Mouse (Mus musculus): Measurements from ENCODE around the gene Bag5. TPM values are rescaled to one million over a fixed set of nuclear protein-coding genes. Genes with fewer than 3 reads are reported as not detected.
A peak's percentile ranks its signal among the peaks of the same experiment; 100 is the strongest.
"Not testable (repeated sequence)": the region's sequence is repeated elsewhere in the genome, so short reads cannot be mapped to it uniquely, and the experiment has no call there.

The Bag5 gene
- polyA plus RNA-seq, 1 experiment from 2014 or later = 14.1 TPM

- Histone ChIP-seq H3K9me3 (replicated peaks; ENCODE audit: control insufficient read depth, low read length) (no peaks in the 10 kb centered on the region), H3K27me3 (ENCODE audit: control insufficient read depth, insufficient read depth, low read depth, low read length) (no peaks in the 10 kb centered on the region), H3K27ac (ENCODE audit: low read length) (no peak overlapping the region), H3K4me1 (ENCODE audit: control insufficient read depth, low read depth, low read length) (no peaks in the 10 kb centered on the region; the same call in 1 of the 2 replicates), H3K4me2 (ENCODE audit: low read depth, low read length) (no peak overlapping the region), H3K9ac (ENCODE audit: low read depth, low read length) (no peak overlapping the region), H3K4me3 (ENCODE audit: low read depth, low read length) (no peak overlapping the region), H3K36me3 (ENCODE audit: control insufficient read depth, insufficient read depth) (peaks cover 4% of the 10 kb centered on the region; the same call in 1 of the 2 replicates)
- 42% methylated on average over 4 of the region's 4 CpGs for WGBS (ENCODE audit: insufficient replicate concordance)
- no peak for ATAC-seq (ENCODE audit: low read depth)
These were observed 13.0 kb upstream of the Bag5 start for GRCm38 (mm10) chr12:111726122-111726463.

GRCm38 (mm10) chr12:111725338-111726121, 12.5 kb upstream of the Bag5 start:
- no peaks in the 10 kb centered on the region; the same call in 1 of the 2 replicates for H3K4me1 ChIP-seq (ENCODE audit: control insufficient read depth, low read depth, low read length)
- H3K4me2 ChIP-seq (ENCODE audit: low read depth, low read length) = no peak overlapping the region
- peaks cover 4% of the 10 kb centered on the region; the same call in 1 of the 2 replicates for H3K36me3 ChIP-seq (ENCODE audit: control insufficient read depth, insufficient read depth)
- no peak overlapping the region for H3K9ac ChIP-seq (ENCODE audit: low read depth, low read length)
- 68% methylated on average over 12 of the region's 12 CpGs for WGBS (ENCODE audit: insufficient replicate concordance)
- no peak for ATAC-seq (ENCODE audit: low read depth)
- no peak overlapping the region for H3K27ac ChIP-seq (ENCODE audit: low read length)
- H3K9me3 ChIP-seq (replicated peaks; ENCODE audit: control insufficient read depth, low read length) = no peaks in the 10 kb centered on the region
- H3K4me3 ChIP-seq (ENCODE audit: low read depth, low read length) = no peak overlapping the region
- H3K27me3 ChIP-seq (ENCODE audit: control insufficient read depth, insufficient read depth, low read depth, low read length) = no peaks in the 10 kb centered on the region

- Histone ChIP-seq H3K4me3 (ENCODE audit: low read depth, low read length) (no peak overlapping the region), H3K9ac (ENCODE audit: low read depth, low read length) (no peak overlapping the region), H3K27ac (ENCODE audit: low read length) (no peak overlapping the region), H3K27me3 (ENCODE audit: control insufficient read depth, insufficient read depth, low read depth, low read length) (no peaks in the 10 kb centered on the region), H3K36me3 (ENCODE audit: control insufficient read depth, insufficient read depth) (peaks cover 4% of the 10 kb centered on the region; the same call in 1 of the 2 replicates), H3K9me3 (replicated peaks; ENCODE audit: control insufficient read depth, low read length) (no peaks in the 10 kb centered on the region), H3K4me1 (ENCODE audit: control insufficient read depth, low read depth, low read length) (no peaks in the 10 kb centered on the region; the same call in 1 of the 2 replicates), H3K4me2 (ENCODE audit: low read depth, low read length) (no peak overlapping the region)
- no peak for ATAC-seq (ENCODE audit: low read depth)
- 64% methylated on average over 6 of the region's 6 CpGs for WGBS (ENCODE audit: insufficient replicate concordance)
These were observed 11.7 kb upstream of the Bag5 start for GRCm38 (mm10) chr12:111724638-111725337.

- Histone ChIP-seq H3K27me3 (ENCODE audit: control insufficient read depth, insufficient read depth, low read depth, low read length) (no peaks in the 10 kb centered on the region), H3K4me3 (ENCODE audit: low read depth, low read length) (no peak overlapping the region), H3K27ac (ENCODE audit: low read length) (no peak overlapping the region), H3K9me3 (replicated peaks; ENCODE audit: control insufficient read depth, low read length) (no peaks in the 10 kb centered on the region), H3K4me1 (ENCODE audit: control insufficient read depth, low read depth, low read length) (no peaks in the 10 kb centered on the region; the same call in 1 of the 2 replicates), H3K4me2 (ENCODE audit: low read depth, low read length) (no peak overlapping the region), H3K36me3 (ENCODE audit: control insufficient read depth, insufficient read depth) (peaks cover 4% of the 10 kb centered on the region; the same call in 1 of the 2 replicates), H3K9ac (ENCODE audit: low read depth, low read length) (no peak overlapping the region)
- ATAC-seq (ENCODE audit: low read depth) = no peak
- 61% methylated on average over 9 of the region's 9 CpGs for WGBS (ENCODE audit: insufficient replicate concordance)
These were observed 9.6 kb upstream of the Bag5 start for GRCm38 (mm10) chr12:111722654-111723053.

GRCm38 (mm10) chr12:111720222-111720621, 7.2 kb upstream of the Bag5 start:
- H3K9me3 ChIP-seq (replicated peaks; ENCODE audit: control insufficient read depth, low read length) = no peaks in the 10 kb centered on the region
- H3K4me2 ChIP-seq (ENCODE audit: low read depth, low read length) = no peak overlapping the region
- no peak overlapping the region for H3K9ac ChIP-seq (ENCODE audit: low read depth, low read length)
- no peaks in the 10 kb centered on the region; the same call in 1 of the 2 replicates for H3K4me1 ChIP-seq (ENCODE audit: control insufficient read depth, low read depth, low read length)
- peaks cover 4% of the 10 kb centered on the region; the same call in 1 of the 2 replicates for H3K36me3 ChIP-seq (ENCODE audit: control insufficient read depth, insufficient read depth)
- no peak for ATAC-seq (ENCODE audit: low read depth)
- no peak overlapping the region for H3K27ac ChIP-seq (ENCODE audit: low read length)
- no peak overlapping the region for H3K4me3 ChIP-seq (ENCODE audit: low read depth, low read length)
- H3K27me3 ChIP-seq (ENCODE audit: control insufficient read depth, insufficient read depth, low read depth, low read length) = no peaks in the 10 kb centered on the region
- 73% methylated on average over 4 of the region's 4 CpGs for WGBS (ENCODE audit: insufficient replicate concordance)

DNA sequence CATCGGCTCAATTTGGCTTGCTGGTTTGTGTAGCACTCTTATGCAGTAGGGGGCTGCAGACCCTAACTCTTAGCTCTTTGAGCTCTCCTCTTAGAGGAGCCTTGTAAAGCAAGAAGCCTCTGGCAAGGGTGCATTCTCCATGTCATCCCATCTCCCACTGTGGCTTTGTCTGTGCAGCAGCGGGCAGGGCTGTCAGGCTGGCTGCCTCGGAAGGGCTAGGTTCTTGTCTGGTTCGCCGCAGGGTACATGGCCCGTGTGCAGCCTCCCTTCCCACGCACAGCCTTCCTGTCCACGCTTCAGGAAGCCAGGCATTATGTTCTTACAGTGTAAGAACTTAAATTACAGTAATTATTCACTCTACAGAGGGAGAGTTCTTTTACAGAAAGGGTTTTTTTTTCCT, 5.6 kb upstream of the Bag5 start:
- H3K9ac ChIP-seq (ENCODE audit: low read depth, low read length) = no peak overlapping the region
- H3K9me3 ChIP-seq (replicated peaks; ENCODE audit: control insufficient read depth, low read length) = no peaks in the 10 kb centered on the region
- no peak overlapping the region for H3K4me2 ChIP-seq (ENCODE audit: low read depth, low read length)
- 60% methylated on average over 8 of the region's 8 CpGs for WGBS (ENCODE audit: insufficient replicate concordance)
- H3K4me3 ChIP-seq (ENCODE audit: low read depth, low read length) = no peak overlapping the region
- H3K27ac ChIP-seq (ENCODE audit: low read length) = no peak overlapping the region
- H3K4me1 ChIP-seq (ENCODE audit: control insufficient read depth, low read depth, low read length) = peaks cover 3% of the 10 kb centered on the region
- peaks cover 2% of the 10 kb centered on the region; the same call in 1 of the 2 replicates for H3K36me3 ChIP-seq (ENCODE audit: control insufficient read depth, insufficient read depth)
- no peaks in the 10 kb centered on the region for H3K27me3 ChIP-seq (ENCODE audit: control insufficient read depth, insufficient read depth, low read depth, low read length)
- no peak for ATAC-seq (ENCODE audit: low read depth)

GRCm38 (mm10) chr12:111716505-111716904, 3.4 kb upstream of the Bag5 start:
- ATAC-seq (ENCODE audit: low read depth) = no peak
- Histone ChIP-seq H3K9ac (ENCODE audit: low read depth, low read length) (no peak overlapping the region), H3K4me1 (ENCODE audit: control insufficient read depth, low read depth, low read length) (peaks cover 10% of the 10 kb centered on the region), H3K4me3 (ENCODE audit: low read depth, low read length) (no peak overlapping the region), H3K27me3 (ENCODE audit: control insufficient read depth, insufficient read depth, low read depth, low read length) (no peaks in the 10 kb centered on the region), H3K36me3 (ENCODE audit: control insufficient read depth, insufficient read depth) (no peaks in the 10 kb centered on the region), H3K4me2 (ENCODE audit: low read depth, low read length) (no peak overlapping the region), H3K27ac (ENCODE audit: low read length) (no peak overlapping the region), H3K9me3 (replicated peaks; ENCODE audit: control insufficient read depth, low read length) (no peaks in the 10 kb centered on the region)
- 90% methylated on average over 7 of the region's 7 CpGs for WGBS (ENCODE audit: insufficient replicate concordance)

DNA sequence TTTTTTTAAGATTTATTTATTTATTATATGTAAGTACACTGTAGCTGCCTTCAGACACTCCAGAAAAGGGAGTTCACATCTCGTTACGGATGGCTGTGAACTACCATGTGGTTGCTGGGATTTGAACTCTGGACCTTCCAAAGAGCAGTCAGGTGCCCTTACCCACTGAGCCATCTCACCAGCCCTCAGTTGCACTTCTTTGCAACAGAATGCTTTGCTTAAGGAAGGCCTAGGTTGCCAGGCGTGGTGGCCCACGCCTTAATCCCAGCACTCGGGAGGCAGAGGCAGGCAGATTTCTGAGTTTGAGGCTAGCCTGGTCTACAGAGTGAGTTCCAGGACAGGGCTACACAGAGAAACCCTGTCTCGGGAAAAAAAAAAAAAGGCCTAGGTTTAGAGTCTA, 823 bp upstream of the Bag5 start:
- not testable (repeated sequence) for H3K9ac ChIP-seq (ENCODE audit: low read depth, low read length); H3K27me3 ChIP-seq (ENCODE audit: control insufficient read depth, insufficient read depth, low read depth, low read length); ATAC-seq (ENCODE audit: low read depth); H3K27ac ChIP-seq (ENCODE audit: low read length); H3K9me3 ChIP-seq (replicated peaks; ENCODE audit: control insufficient read depth, low read length)
- WGBS (ENCODE audit: insufficient replicate concordance) = 56% methylated on average over 6 of the region's 6 CpGs
- H3K4me2 ChIP-seq (ENCODE audit: low read depth, low read length) = peak overlapping the region; percentile 85
- H3K4me3 ChIP-seq (ENCODE audit: low read depth, low read length) = peak overlapping the region; percentile 89
- peaks cover 11% of the 10 kb centered on the region for H3K4me1 ChIP-seq (ENCODE audit: control insufficient read depth, low read depth, low read length)
- H3K36me3 ChIP-seq (ENCODE audit: control insufficient read depth, insufficient read depth) = peaks cover 21% of the 10 kb centered on the region

DNA sequence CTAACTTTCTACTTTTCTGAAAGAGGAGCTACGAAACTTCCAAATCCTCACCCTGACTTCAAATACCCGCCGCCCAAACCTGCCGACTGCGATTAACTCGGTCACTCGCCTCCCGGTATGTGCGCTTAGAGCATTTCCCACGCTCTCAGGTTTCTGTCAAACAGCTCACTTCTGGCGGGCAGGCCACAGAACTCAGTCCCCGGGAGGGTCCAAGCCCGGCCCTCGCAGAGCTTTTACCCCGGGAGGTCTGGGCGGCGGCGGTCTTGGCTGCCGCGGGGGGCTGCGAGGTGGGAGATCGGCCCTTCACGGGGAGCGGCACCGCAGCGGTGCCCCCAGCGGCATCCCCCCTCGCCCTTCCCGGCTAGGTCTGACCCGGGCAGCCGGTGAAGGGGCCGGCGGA, 581 bp downstream of the Bag5 start:
- Histone ChIP-seq H3K27me3 (ENCODE audit: control insufficient read depth, insufficient read depth, low read depth, low read length) (no peaks in the 10 kb centered on the region), H3K27ac (ENCODE audit: low read length) (peak overlapping the region; percentile 60), H3K36me3 (ENCODE audit: control insufficient read depth, insufficient read depth) (peaks cover 23% of the 10 kb centered on the region), H3K9ac (ENCODE audit: low read depth, low read length) (peak overlapping the region; percentile 86), H3K9me3 (replicated peaks; ENCODE audit: control insufficient read depth, low read length) (no peaks in the 10 kb centered on the region), H3K4me1 (ENCODE audit: control insufficient read depth, low read depth, low read length) (peaks cover 11% of the 10 kb centered on the region), H3K4me3 (ENCODE audit: low read depth, low read length) (peak overlapping the region; percentile 89), H3K4me2 (ENCODE audit: low read depth, low read length) (peak overlapping the region; percentile 85)
- peak; percentile 9; the same call in 1 of the 2 replicates for ATAC-seq (ENCODE audit: low read depth)
- WGBS (ENCODE audit: insufficient replicate concordance) = under 1% methylated on average over 33 of the region's 33 CpGs

Data from liver, embryonic 16.5 days (tissue).